Mouse (Mus musculus) lung, adult 2 months (tissue): ENCODE results near the gene Sntb2.

ENCODE experiments used
- CTCF ChIP-seq: fragments of 200-500 bp; IDR thresholded peaks from 2 replicates; pipeline ENCODE4 v1.5.1; 2011; ENCODE audit warnings: mild to moderate bottlenecking, low read length, control low read depth; ENCODE audit not compliant: insufficient read depth
- POLR2A ChIP-seq: fragments of 200-500 bp; IDR thresholded peaks from 2 replicates; pipeline ENCODE4 v1.6.1; 2011; ENCODE audit warnings: low read depth, mild to moderate bottlenecking, control low read depth, low read length, borderline replicate concordance; ENCODE audit errors: extremely low read depth

DNA sequence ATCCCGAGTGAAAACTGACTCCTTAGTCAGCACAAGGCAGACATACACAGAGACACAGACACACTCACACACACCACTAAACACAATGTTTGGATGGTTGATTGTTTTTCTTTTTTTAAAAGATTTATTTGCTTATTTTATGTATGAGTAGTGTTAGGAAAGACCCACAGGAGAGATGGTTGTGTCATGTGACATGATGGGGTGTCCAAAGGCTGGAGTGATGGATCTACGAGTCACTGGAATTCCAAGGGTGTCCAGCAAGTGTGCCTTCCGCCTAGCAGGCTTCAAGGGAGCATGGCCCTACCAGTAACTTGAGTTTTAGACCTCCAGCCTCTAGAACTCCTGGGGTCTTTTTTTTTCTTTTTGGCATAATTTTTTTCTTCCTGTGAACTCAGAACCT, 93.8 kb downstream of the Sntb2 start:
- no peak for TF ChIP-seq POLR2A
- TF ChIP-seq CTCF, result no peak
